ENCODE assay signal across 22 mouse cellular contexts in genomic region chr4:49101934-49102768, GRCm38 (mm10). TPM values are rescaled to one million over a fixed set of nuclear protein-coding genes. Genes with fewer than 3 reads are reported as not detected.
DNase-seq lines count a peak whose midpoint lies in the region; ATAC-seq and TF ChIP-seq lines count a peak whose summit lies in the region.
"Had no signal": no experiment of that assay in that cellular context is flagged by ENCODE, and none has a peak within 500 bp of the region (broad histone marks: within the 10 kb centered on the region; RNA-seq: fewer than 3 reads in every experiment).

No protein-coding gene starts in this region.

- no peak overlapping the region for H3K4me2 ChIP-seq in forebrain, embryonic 12.5 days
- no peak overlapping the region for H3K4me2 ChIP-seq in forebrain, postnatal 0 days (ENCODE audit: low read depth)
- no peak overlapping the region for H3K4me2 ChIP-seq in forebrain, embryonic 15.5 days (replicated peaks)
- H3K4me2 ChIP-seq in neural tube, embryonic 12.5 days (replicated peaks), result no peak overlapping the region
- H3K4me2 ChIP-seq in liver, embryonic 12.5 days, result no peak overlapping the region
- H3K4me2 ChIP-seq: heart, embryonic 11.5 days; limb, embryonic 15.5 days had no signal

- peaks cover 9% of the 10 kb centered on the region; the same call in 1 of the 2 replicates for H3K4me1 ChIP-seq in forebrain, embryonic 12.5 days
- no peaks in the 10 kb centered on the region for H3K4me1 ChIP-seq in forebrain, postnatal 0 days (ENCODE audit: insufficient read depth)
- peaks cover 14% of the 10 kb centered on the region for H3K4me1 ChIP-seq in forebrain, embryonic 15.5 days
- peaks cover 3% of the 10 kb centered on the region; the same call in 1 of the 2 replicates for H3K4me1 ChIP-seq in neural tube, embryonic 12.5 days
- H3K4me1 ChIP-seq in liver, embryonic 12.5 days, result no peaks in the 10 kb centered on the region
- H3K4me1 ChIP-seq: limb, embryonic 15.5 days had no signal

- no peak for DNase-seq in forebrain, postnatal 0 days
- peak; percentile 16 to 27 for DNase-seq in layer of hippocampus, postnatal 14 days (ENCODE audit: low spot score in 2 of 2)
- DNase-seq in layer of hippocampus, adult 11-12 months (ENCODE audit: low spot score), result no peak
- no peak for DNase-seq in heart, postnatal 4 days
- DNase-seq: adrenal gland, postnatal 25 days; cerebellum, adult 11-12 months; cerebellum, postnatal 14 days; heart, postnatal 14 days; kidney, adult 9 months; kidney, postnatal 25 days; retina, postnatal 1 day; thymus, adult 2 months had no signal

- no peak overlapping the region for H3K4me3 ChIP-seq in forebrain, embryonic 12.5 days (replicated peaks)
- H3K4me3 ChIP-seq in forebrain, postnatal 0 days (ENCODE audit: low read depth, low read length), result no peak overlapping the region
- H3K4me3 ChIP-seq in forebrain, embryonic 15.5 days, result no peak overlapping the region
- H3K4me3 ChIP-seq in neural tube, embryonic 12.5 days, result no peak overlapping the region
- no peak overlapping the region for H3K4me3 ChIP-seq in liver, embryonic 12.5 days
- H3K4me3 ChIP-seq: limb, embryonic 15.5 days had no signal

- 35% methylated on average over 7 of the region's 7 CpGs for WGBS in forebrain, embryonic 12.5 days
- WGBS in forebrain, postnatal 0 days, result 11% methylated on average over 7 of the region's 7 CpGs
- 12% methylated on average over 7 of the region's 7 CpGs for whole genome bisulfite sequencing in forebrain, embryonic 15.5 days
- 31% methylated on average over 7 of the region's 7 CpGs for WGBS in neural tube, embryonic 12.5 days
- 47% methylated on average over 7 of the region's 7 CpGs for WGBS in liver, embryonic 12.5 days (ENCODE audit: insufficient replicate concordance)

- H3K9ac ChIP-seq in forebrain, embryonic 12.5 days, result no peak overlapping the region
- no peak overlapping the region for H3K9ac ChIP-seq in forebrain, postnatal 0 days
- H3K9ac ChIP-seq in forebrain, embryonic 15.5 days (replicated peaks), result no peak overlapping the region
- no peak overlapping the region for H3K9ac ChIP-seq in neural tube, embryonic 12.5 days
- H3K9ac ChIP-seq in liver, embryonic 12.5 days, result no peak overlapping the region
- H3K9ac ChIP-seq: limb, embryonic 15.5 days had no signal

- H3K36me3 ChIP-seq in forebrain, embryonic 12.5 days (replicated peaks), result peaks cover 2% of the 10 kb centered on the region; the same call in 1 of the 2 replicates
- H3K36me3 ChIP-seq in forebrain, postnatal 0 days (ENCODE audit: insufficient read depth), result no peaks in the 10 kb centered on the region
- H3K36me3 ChIP-seq in forebrain, embryonic 15.5 days, result no peaks in the 10 kb centered on the region
- H3K36me3 ChIP-seq in neural tube, embryonic 12.5 days, result no peaks in the 10 kb centered on the region
- H3K36me3 ChIP-seq in liver, embryonic 12.5 days, result no peaks in the 10 kb centered on the region
- H3K36me3 ChIP-seq: G1E; limb, embryonic 15.5 days had no signal

- no peak for TF ChIP-seq CTCF in forebrain, postnatal 0 days (IDR thresholded peaks at IDR 0.05; ENCODE audit: low read depth)

- no peaks in the 10 kb centered on the region for H3K9me3 ChIP-seq in forebrain, embryonic 12.5 days
- no peaks in the 10 kb centered on the region for H3K9me3 ChIP-seq in forebrain, postnatal 0 days (ENCODE audit: low read length)
- no peaks in the 10 kb centered on the region for H3K9me3 ChIP-seq in forebrain, embryonic 15.5 days
- H3K9me3 ChIP-seq in neural tube, embryonic 12.5 days, result no peaks in the 10 kb centered on the region
- H3K9me3 ChIP-seq in liver, embryonic 12.5 days (replicated peaks), result no peaks in the 10 kb centered on the region
- H3K9me3 ChIP-seq: limb, embryonic 15.5 days had no signal

- H3K27ac ChIP-seq in forebrain, embryonic 12.5 days, result no peak overlapping the region
- no peak overlapping the region for H3K27ac ChIP-seq in forebrain, postnatal 0 days (ENCODE audit: low read depth, low read length)
- 0 out of 2 replicates have a peak overlapping the region, but pooled peaks have one; percentile 6 for H3K27ac ChIP-seq in forebrain, embryonic 15.5 days (replicated peaks)
- no peak overlapping the region for H3K27ac ChIP-seq in neural tube, embryonic 12.5 days
- no peak overlapping the region for H3K27ac ChIP-seq in liver, embryonic 12.5 days
- H3K27ac ChIP-seq: limb, embryonic 15.5 days had no signal

- peak; percentile 49; the same call in 1 of the 2 replicates for ATAC-seq in forebrain, embryonic 12.5 days (ENCODE audit: low FRiP score)
- no peak for ATAC-seq in forebrain, postnatal 0 days
- ATAC-seq in forebrain, embryonic 15.5 days (replicated peaks), result no peak
- peak; percentile 48 for ATAC-seq in neural tube, embryonic 12.5 days (ENCODE audit: low FRiP score, low read depth)
- ATAC-seq in liver, embryonic 12.5 days, result no peak
- ATAC-seq: inflammation-experienced regulatory T-cells, adult 6 months; lung, postnatal 0 days had no signal

- no peaks in the 10 kb centered on the region for H3K27me3 ChIP-seq in forebrain, embryonic 12.5 days
- H3K27me3 ChIP-seq in forebrain, postnatal 0 days (ENCODE audit: insufficient read depth, low read length), result no peaks in the 10 kb centered on the region
- no peaks in the 10 kb centered on the region for H3K27me3 ChIP-seq in forebrain, embryonic 15.5 days
- H3K27me3 ChIP-seq in neural tube, embryonic 12.5 days (replicated peaks), result no peaks in the 10 kb centered on the region
- H3K27me3 ChIP-seq in liver, embryonic 12.5 days (replicated peaks), result no peaks in the 10 kb centered on the region
- H3K27me3 ChIP-seq: limb, embryonic 15.5 days had no signal

RNA-seq across cellular contexts. Expression of gene Plppr1, which starts 43.1 kb away (rescaled TPM):
- polyA plus RNA-seq in forebrain, embryonic 12.5 days (2016; fragmentation: Nextera tagmentation; extraction: Ambion mirVana), result 19.9 and 20.4 TPM in 2 replicates
- 53.3 and 60.3 TPM in 2 replicates for total RNA-seq in forebrain, postnatal 0 days (2014; rRNA removed)
- 54.6 and 59.8 TPM in 2 replicates for polyA plus RNA-seq in forebrain, postnatal 0 days (2015; fragmentation: Nextera tagmentation; extraction: Ambion mirVana)
- total RNA-seq in layer of hippocampus, postnatal 14 days (2021), result 10 to 100 TPM; 23.0 to 23.5 TPM
- polyA plus RNA-seq in forebrain, embryonic 15.5 days (2015; fragmentation: Nextera tagmentation; extraction: Ambion mirVana), result 51.6 and 53.5 TPM in 2 replicates
- 40.7 and 42.7 TPM in 2 replicates for polyA plus RNA-seq in neural tube, embryonic 12.5 days (2016; fragmentation: Nextera tagmentation; extraction: Ambion mirVana)
- 0.25 and 0.32 TPM in 2 replicates for polyA plus RNA-seq in liver, embryonic 12.5 days (2016; fragmentation: Nextera tagmentation; extraction: Ambion mirVana)
- 1 to 10 TPM; 4.0 to 4.4 TPM for total RNA-seq in heart, postnatal 4 days (2021)
- total RNA-seq: gastrocnemius, adult 18-20 months had no signal
- polyA plus RNA-seq: G1E; inflammation-experienced regulatory T-cells, adult 6 months had no signal

Comparison
In these comparisons a context has a peak if more than half of its experiments do, and no peak if none do; other contexts are left out.
1. ATAC-seq: peak in forebrain, embryonic 12.5 days (single experiment) and neural tube, embryonic 12.5 days (single experiment); none in forebrain, postnatal 0 days (single experiment), forebrain, embryonic 15.5 days (single experiment) and liver, embryonic 12.5 days (single experiment).
2. DNase-seq: peak in layer of hippocampus, postnatal 14 days (2 of 2); none in forebrain, postnatal 0 days (single experiment), layer of hippocampus, adult 11-12 months (single experiment) and heart, postnatal 4 days (single experiment).
3. RNA of gene Plppr1, which starts 43.1 kb away (polyA plus RNA-seq): 54.6 to 59.8 TPM in forebrain, postnatal 0 days, 51.6 to 53.5 TPM in forebrain, embryonic 15.5 days, 40.7 to 42.7 TPM in neural tube, embryonic 12.5 days and 19.9 to 20.4 TPM in forebrain, embryonic 12.5 days; 0.25 to 0.32 TPM in liver, embryonic 12.5 days; every median in the first group is over 10 times any median in the second.